Mouse (Mus musculus) neural tube, embryonic 11.5 days (tissue): ENCODE results near the gene Gemin8. TPM values are rescaled to one million over a fixed set of nuclear protein-coding genes. Genes with fewer than 3 reads are reported as not detected.

Experiments
- ATAC-seq: fragments of 200-750 bp; cut with Nextera tagmentation; 2 replicates; pipeline ENCODE4 v1.8.0; 2017; ENCODE audit warnings: moderate number of reproducible peaks, mild to moderate bottlenecking, moderate TSS enrichment, moderate library complexity; ENCODE audit not compliant: insufficient read depth, low FRiP score, low TSS enrichment
- DNase-seq: peaks from one replicate; pipeline ENCODE4 v3.0.0-alpha.2; 2015; ENCODE audit warnings: low spot score
- H3K27ac ChIP-seq: fragments of 300-500 bp; sonication (generic); 2 replicates; pipeline ENCODE4 v1.5.1; 2014; ENCODE audit warnings: low read depth, mild to moderate bottlenecking, low read length
- H3K27me3 ChIP-seq: fragments of 300-500 bp; sonication (generic); 2 replicates; pipeline ENCODE4 v1.6.1; 2014; ENCODE audit warnings: mild to moderate bottlenecking, low read length, mixed read lengths; ENCODE audit not compliant: control insufficient read depth, insufficient read depth
- H3K36me3 ChIP-seq: fragments of 300-500 bp; sonication (generic); 2 replicates; pipeline ENCODE4 v1.6.1; 2014; ENCODE audit warnings: mild to moderate bottlenecking, low read length, moderate library complexity, mixed read lengths; ENCODE audit not compliant: control insufficient read depth, insufficient read depth
- H3K4me1 ChIP-seq: fragments of 300-500 bp; sonication (generic); 2 replicates; pipeline ENCODE4 v1.6.1; 2014; ENCODE audit warnings: low read length, mixed read lengths; ENCODE audit not compliant: control insufficient read depth, insufficient read depth
- H3K4me2 ChIP-seq: fragments of 300-500 bp; sonication (generic); 2 replicates; pipeline ENCODE4 v1.6.1; 2014; ENCODE audit warnings: low read depth, mild to moderate bottlenecking, moderate library complexity
- H3K4me3 ChIP-seq: fragments of 300-500 bp; sonication (generic); 2 replicates; pipeline ENCODE4 v1.5.1; 2014; ENCODE audit warnings: low read depth, low read length
- H3K9ac ChIP-seq: fragments of 300-500 bp; sonication (generic); 2 replicates; pipeline ENCODE4 v1.6.1; 2014; ENCODE audit warnings: mild to moderate bottlenecking, low read length
- H3K9me3 ChIP-seq: fragments of 300-500 bp; sonication (generic); 2 replicates; pipeline ENCODE4 v1.6.1; 2016; ENCODE audit warnings: low read length; ENCODE audit not compliant: control insufficient read depth
- WGBS: fragments of 180-500 bp; shearing (Covaris S2); extraction: QIAGEN DNeasy Blood & Tissue Kit; methylation state at CpG from one replicate; pipeline ENCODE4 v1.1.7; 2014; 5-methylcytosine and 5-hydroxymethylcytosine counted together
- polyA plus RNA-seq: library from polyadenylated mRNA; unstranded; fragments of >200 nt; fragmentation: Nextera tagmentation; extraction: Ambion mirVana; gene quantifications from 2 replicates; pipeline ENCODE4 v1.2.1, GENCODE M21; 2014

Gene Gemin8
- 15.0 and 15.4 TPM in 2 replicates for polyA plus RNA-seq

DNA sequence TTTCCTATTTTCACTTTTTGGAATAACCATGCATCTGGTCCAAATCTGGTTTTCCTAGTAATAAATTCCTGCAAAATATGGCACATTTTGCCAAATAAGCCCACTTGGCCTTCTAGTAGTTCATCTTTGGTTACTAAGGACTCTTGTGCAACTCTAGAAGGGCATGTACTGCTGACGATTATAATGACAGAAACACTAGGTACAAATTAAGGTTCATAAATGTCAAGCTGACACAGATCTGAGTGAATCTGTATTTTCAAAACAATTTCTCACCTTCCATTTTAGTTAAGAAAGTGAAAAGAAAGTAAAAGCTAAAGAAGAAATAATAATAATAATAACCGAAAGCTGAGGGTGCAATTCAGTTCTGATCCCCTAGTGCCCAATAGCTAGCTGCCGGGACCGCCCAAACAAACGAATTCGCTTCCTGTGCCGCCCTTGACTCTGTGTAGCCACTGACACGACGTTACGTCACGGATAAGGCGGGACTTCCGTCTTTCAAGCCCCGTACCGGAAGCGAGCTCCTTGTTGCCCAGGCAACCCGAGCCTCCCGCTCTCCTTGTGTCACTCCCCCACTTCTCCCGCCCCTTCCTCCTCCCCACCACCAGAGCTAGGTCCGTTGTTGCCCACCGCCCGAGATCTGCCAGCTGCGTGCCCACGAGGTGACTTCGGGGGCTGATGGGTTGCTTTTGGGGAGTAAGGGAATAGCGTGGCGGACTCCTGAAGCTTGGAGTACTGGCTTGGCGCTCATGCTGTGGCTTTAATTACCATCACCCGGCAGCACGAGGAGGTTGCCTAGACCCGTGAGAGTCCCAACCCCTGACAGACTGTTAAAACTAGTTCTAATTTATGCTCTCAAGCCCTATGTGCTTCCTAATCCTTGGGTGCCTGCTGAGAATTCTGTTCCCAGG is at the start of gene Gemin8:
Gene Gemin8 (plus strand): TSS at position 563 of the 908 bp plus-strand sequence.
- H3K9me3 ChIP-seq: no peaks in the 10 kb centered on the region
- peak within 1 kb of the TSS; percentile 77 for H3K27ac ChIP-seq
- H3K36me3 ChIP-seq: no peaks in the 10 kb centered on the region
- DNase-seq (peak; percentile 92), ATAC-seq (peak; percentile 97)
- peak within 1 kb of the TSS; percentile 44 for H3K4me2 ChIP-seq
- peaks cover 3% of the 10 kb centered on the region; the same call in 1 of the 2 replicates for H3K4me1 ChIP-seq
- WGBS: 15% methylated on average over 31 of the region's 31 CpGs
- H3K4me3 ChIP-seq: peak within 1 kb of the TSS; percentile 41
- H3K9ac ChIP-seq: peak within 1 kb of the TSS; percentile 53
- H3K27me3 ChIP-seq: no peaks in the 10 kb centered on the region

DNA sequence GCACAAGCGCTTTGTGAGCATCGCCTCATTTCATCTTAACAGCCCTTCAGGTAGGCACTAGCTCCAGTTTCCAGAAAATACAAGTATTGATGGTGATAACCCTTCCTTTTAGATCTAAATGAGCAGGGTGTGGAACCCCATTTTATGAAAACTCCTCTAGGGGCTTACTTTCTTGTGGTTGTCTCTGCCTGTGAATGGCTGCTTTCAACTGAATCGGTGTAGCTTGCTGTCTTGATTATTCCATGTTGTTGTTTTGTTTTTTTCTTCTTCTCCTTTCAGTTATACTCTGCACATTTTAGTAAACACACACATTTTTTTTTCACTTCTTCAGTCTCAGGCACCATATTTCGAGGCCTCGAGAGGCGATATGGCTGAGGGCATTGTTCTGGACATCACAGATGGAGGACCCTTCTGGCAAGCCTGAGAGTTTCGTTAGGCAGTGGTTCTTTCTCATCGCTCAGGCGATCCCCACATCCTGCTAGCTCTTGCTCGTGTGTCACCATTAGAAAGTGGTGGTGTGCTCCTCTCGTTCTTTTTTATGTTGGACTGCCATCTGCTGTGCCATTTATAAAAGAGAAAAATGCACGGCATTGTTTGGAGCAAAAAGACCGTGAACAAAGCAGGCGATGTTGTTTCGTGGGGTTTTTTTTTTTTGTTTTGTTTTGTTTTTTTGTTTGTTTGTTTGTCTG is 23.0 kb upstream of the Gemin8 start:
- no peaks in the 10 kb centered on the region for H3K27me3 ChIP-seq
- peak; percentile 27; the same call in 1 of the 2 replicates for ATAC-seq

GRCm38 (mm10) chrX:166162773-166163172 is 7.5 kb upstream of the Gemin8 start:
- Histone ChIP-seq H3K27me3 (no peaks in the 10 kb centered on the region), H3K9me3 (no peaks in the 10 kb centered on the region), H3K36me3 (no peaks in the 10 kb centered on the region), H3K4me1 (no peaks in the 10 kb centered on the region), H3K4me2 (no peak overlapping the region), H3K9ac (no peak overlapping the region), H3K27ac (no peak overlapping the region), H3K4me3 (no peak overlapping the region)
- peak; percentile 4; the same call in 1 of the 2 replicates for ATAC-seq
- DNase-seq: no peak
- 74% methylated on average over 4 of the region's 4 CpGs for WGBS

More for the DNA sequence above, 23.0 kb upstream of the Gemin8 start:
- Histone ChIP-seq H3K4me3 (no peak overlapping the region), H3K9me3 (no peaks in the 10 kb centered on the region), H3K27ac (no peak overlapping the region), H3K4me2 (no peak overlapping the region), H3K4me1 (no peaks in the 10 kb centered on the region), H3K9ac (no peak overlapping the region), H3K36me3 (no peaks in the 10 kb centered on the region)
- DNase-seq: peak; percentile 25
- 71% methylated on average over 15 of the region's 15 CpGs for WGBS

DNA sequence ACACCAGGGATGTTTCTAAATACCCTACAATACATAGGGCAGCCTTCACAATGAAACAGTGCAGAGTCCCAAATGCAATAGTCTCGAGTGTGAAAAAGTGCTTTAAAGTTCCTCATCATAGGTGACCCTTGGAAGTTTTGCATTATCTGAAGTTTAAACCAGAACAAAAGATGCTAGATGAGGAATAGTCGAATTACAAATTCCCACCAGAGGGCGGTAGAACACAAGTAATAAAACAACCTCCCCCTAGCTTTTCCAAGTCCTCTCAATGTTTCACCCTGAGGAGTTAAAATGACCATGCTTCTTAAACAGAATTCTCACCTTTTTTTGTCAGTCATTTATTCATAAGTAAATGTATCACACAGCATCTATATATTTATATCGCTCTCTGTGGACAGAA is 2.9 kb upstream of the Gemin8 start:
- DNase-seq (no peak), ATAC-seq (no peak)
- H3K27me3 ChIP-seq: no peaks in the 10 kb centered on the region
- no peaks in the 10 kb centered on the region for H3K9me3 ChIP-seq
- H3K36me3 ChIP-seq: no peaks in the 10 kb centered on the region
- H3K4me1 ChIP-seq: 0 out of 2 replicates have a peak, but pooled peaks cover 3% of the 10 kb centered on the region
- no peak overlapping the region for H3K4me2 ChIP-seq
- no peak overlapping the region for H3K4me3 ChIP-seq
- WGBS: 15% methylated on average over 4 of the region's 4 CpGs
- H3K9ac ChIP-seq: no peak overlapping the region
- no peak overlapping the region for H3K27ac ChIP-seq

- whole genome bisulfite sequencing: 49% methylated on average over 3 of the region's 3 CpGs
- H3K9ac ChIP-seq: no peak overlapping the region
- no peak overlapping the region for H3K4me2 ChIP-seq
- ATAC-seq: no peak
- H3K4me1 ChIP-seq: peaks cover 3% of the 10 kb centered on the region; the same call in 1 of the 2 replicates
- no peaks in the 10 kb centered on the region for H3K9me3 ChIP-seq
- H3K27me3 ChIP-seq: no peaks in the 10 kb centered on the region
- no peak for DNase-seq
- H3K4me3 ChIP-seq: no peak overlapping the region
- no peak overlapping the region for H3K27ac ChIP-seq
- H3K36me3 ChIP-seq: no peaks in the 10 kb centered on the region
Measured at GRCm38 (mm10) chrX:166167923-166168322, 2.3 kb upstream of the Gemin8 start.

DNA sequence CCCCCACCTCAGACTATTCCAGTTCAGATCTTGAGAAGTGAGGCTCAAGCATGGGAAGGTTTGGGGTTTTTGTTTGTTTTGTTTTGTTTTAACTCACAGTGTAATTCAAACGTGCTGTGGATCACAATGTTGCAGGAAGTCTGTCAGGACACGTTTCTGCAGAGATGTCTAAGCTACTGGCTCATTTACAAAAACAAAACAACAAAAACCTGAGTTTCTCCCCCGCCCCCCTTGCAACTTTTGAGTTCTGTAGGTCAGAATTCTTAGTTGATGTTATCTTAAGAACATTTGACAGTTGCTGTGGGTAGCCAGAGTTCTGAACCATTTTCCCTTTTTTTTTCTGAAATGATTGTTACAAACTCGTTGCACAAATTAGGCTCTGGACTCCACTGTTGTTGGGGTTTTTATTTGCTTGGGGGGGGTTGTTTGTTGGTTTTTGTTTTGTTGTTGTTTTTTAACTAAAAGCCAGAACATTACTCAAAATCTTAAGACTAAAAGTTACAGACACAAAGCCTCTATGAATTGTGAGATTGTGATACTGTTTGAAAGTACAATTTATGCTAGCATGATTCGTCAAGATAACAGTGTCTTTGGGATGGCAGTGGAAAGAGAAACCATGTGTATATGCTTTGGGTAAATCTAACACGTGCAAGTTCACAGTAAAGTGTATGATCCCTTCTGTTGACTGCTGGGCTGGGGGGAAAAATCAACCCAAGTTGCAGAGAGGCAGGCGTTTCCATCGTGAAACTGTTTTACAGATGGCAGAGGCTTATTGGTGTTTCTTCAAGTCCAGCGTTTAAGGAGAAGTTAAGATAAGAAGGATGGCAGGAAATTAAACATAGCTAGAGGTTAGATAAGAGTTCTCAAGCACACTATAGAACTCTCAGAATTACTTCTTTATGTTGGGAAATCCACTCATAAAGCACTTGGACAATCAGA is 815 bp downstream of the Gemin8 start:
- Histone ChIP-seq H3K9ac (peak overlapping the region; percentile 53), H3K4me3 (peak overlapping the region; percentile 41), H3K9me3 (no peaks in the 10 kb centered on the region), H3K36me3 (no peaks in the 10 kb centered on the region), H3K27me3 (no peaks in the 10 kb centered on the region), H3K4me1 (peaks cover 3% of the 10 kb centered on the region; the same call in 1 of the 2 replicates), H3K27ac (peak overlapping the region; percentile 77), H3K4me2 (peak overlapping the region; percentile 44)
- WGBS: 28% methylated on average over 9 of the region's 9 CpGs
- DNase-seq: no peak
- no peak for ATAC-seq

DNA sequence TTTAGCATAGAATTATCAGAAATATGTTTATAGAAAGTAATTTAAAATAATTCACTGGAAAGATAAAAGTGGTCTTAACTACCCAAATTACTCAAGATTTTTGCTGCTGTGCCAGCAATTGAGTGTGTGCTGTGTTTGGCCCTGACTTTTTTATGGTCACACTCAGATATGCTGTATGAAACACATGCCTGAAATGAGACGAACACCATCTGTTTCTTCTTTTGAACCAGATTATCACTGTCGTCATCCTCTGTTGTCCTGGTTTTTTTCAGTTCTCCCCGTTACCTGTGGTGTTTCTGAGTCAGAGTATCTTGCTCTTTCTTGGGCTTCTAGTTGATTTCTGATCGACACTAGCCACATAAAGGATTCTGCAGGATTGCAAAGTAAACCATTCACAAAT is 1.8 kb downstream of the Gemin8 start:
- Histone ChIP-seq H3K36me3 (no peaks in the 10 kb centered on the region), H3K27me3 (no peaks in the 10 kb centered on the region), H3K4me1 (peaks cover 3% of the 10 kb centered on the region; the same call in 1 of the 2 replicates), H3K4me2 (no peak overlapping the region), H3K4me3 (no peak overlapping the region), H3K9me3 (no peaks in the 10 kb centered on the region), H3K27ac (no peak overlapping the region), H3K9ac (no peak overlapping the region)
- DNase-seq (no peak), ATAC-seq (no peak)
- WGBS: 65% methylated on average over 4 of the region's 4 CpGs

DNA sequence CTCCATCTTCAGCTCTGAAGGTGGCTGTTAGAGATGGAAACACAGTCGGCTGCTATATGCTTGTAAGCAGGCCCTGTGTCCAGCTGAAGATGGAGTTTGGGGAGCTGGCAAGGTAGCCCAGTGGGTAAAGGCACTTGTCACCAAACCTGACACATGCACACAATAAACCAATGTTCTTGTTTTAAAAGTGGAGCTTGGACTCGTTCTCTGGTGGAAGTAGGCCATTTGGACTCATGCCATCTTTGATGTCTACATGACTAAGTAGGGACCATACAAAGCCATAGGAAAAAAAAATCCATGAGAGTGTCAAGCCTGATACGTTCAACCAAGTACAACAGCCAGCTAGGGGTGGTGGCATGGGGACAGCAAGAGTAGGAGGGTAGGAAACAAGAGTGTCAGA is 2.4 kb downstream of the Gemin8 start:
- H3K9me3 ChIP-seq: no peaks in the 10 kb centered on the region
- no peak overlapping the region for H3K9ac ChIP-seq
- no peak overlapping the region for H3K4me2 ChIP-seq
- H3K27me3 ChIP-seq: no peaks in the 10 kb centered on the region
- H3K27ac ChIP-seq: no peak overlapping the region
- DNase-seq (no peak), ATAC-seq (no peak)
- no peaks in the 10 kb centered on the region for H3K36me3 ChIP-seq
- no peak overlapping the region for H3K4me3 ChIP-seq
- 76% methylated on average over 3 of the region's 3 CpGs for WGBS
- peaks cover 3% of the 10 kb centered on the region; the same call in 1 of the 2 replicates for H3K4me1 ChIP-seq
